Mouse (Mus musculus) midbrain, embryonic 10.5 days (tissue): ENCODE results near the gene D13Ertd608e. TPM values are rescaled to one million over a fixed set of nuclear protein-coding genes. Genes with fewer than 3 reads are reported as not detected.
"Not testable (repeated sequence)": the region's sequence is repeated elsewhere in the genome, so short reads cannot be mapped to it uniquely, and the experiment has no call there.

Experiments used
- DNase-seq: peaks from one replicate; pipeline ENCODE4 v3.0.0-alpha.2; 2017; ENCODE audit warnings: low spot score
- H3K27ac ChIP-seq: fragments of 300-500 bp; sonication (generic); replicated peaks from 2 replicates; pipeline ENCODE4 v1.5.1; 2016; ENCODE audit warnings: mild to moderate bottlenecking
- H3K27me3 ChIP-seq: fragments of 300-500 bp; sonication (generic); 2 replicates; pipeline ENCODE4 v1.6.1; 2016; ENCODE audit warnings: low read depth, mild to moderate bottlenecking; ENCODE audit not compliant: poor library complexity, severe bottlenecking
- H3K36me3 ChIP-seq: fragments of 300-500 bp; sonication (generic); 2 replicates; pipeline ENCODE4 v1.6.1; 2016; ENCODE audit warnings: mild to moderate bottlenecking, moderate library complexity
- H3K4me1 ChIP-seq: fragments of 300-500 bp; sonication (generic); 2 replicates; pipeline ENCODE4 v1.6.1; 2016
- H3K4me3 ChIP-seq: fragments of 300-500 bp; sonication (generic); 2 replicates; pipeline ENCODE4 v1.5.1; 2016; ENCODE audit warnings: mild to moderate bottlenecking, moderate library complexity
- H3K9me3 ChIP-seq: fragments of 300-500 bp; sonication (generic); replicated peaks from 2 replicates; pipeline ENCODE4 v1.6.1; 2016; ENCODE audit warnings: mild to moderate bottlenecking
- WGBS: fragments of 180-500 bp; shearing (Covaris S2); methylation state at CpG from one replicate; pipeline ENCODE4 v1.1.7; 2016; 5-methylcytosine and 5-hydroxymethylcytosine counted together
- polyA plus RNA-seq: library from polyadenylated mRNA; unstranded; fragments of >200 nt; fragmentation: Nextera tagmentation; extraction: Ambion mirVana; gene quantifications from 2 replicates; pipeline ENCODE4 v1.2.1, GENCODE M21; 2016

D13Ertd608e gene
- polyA plus RNA-seq, 1 experiment from 2014 or later: not detected

DNA sequence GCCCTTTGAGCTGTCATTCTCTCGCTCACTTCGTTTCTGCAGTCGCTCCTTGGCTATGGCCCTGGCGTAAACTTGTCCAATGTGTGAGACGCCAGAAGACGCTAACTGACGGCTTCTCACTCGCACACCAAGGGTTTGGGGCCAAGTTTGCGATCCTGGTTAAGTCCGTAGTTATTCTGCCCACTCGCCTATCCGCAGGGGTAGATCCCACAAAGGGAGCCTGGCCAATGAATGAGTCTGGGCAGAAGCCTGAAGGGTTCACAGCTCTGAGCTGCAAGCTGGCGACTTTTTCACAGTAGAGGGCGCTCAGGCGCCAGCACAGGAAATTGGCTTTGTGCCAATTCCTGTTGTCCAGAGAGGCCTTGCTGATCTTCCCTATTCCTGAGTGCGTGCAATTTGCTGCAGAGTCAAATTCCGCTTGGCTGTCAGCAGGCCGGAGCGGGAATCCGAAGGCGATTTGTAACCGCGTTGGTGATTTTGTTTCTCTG is 562 bp downstream of the D13Ertd608e start:
- H3K9me3 ChIP-seq, H3K27ac ChIP-seq, H3K4me1 ChIP-seq, H3K36me3 ChIP-seq: not testable (repeated sequence)
- peak; percentile 53 for DNase-seq
- Histone ChIP-seq H3K4me3 (peak overlapping the region; percentile 45), H3K27me3 (peaks cover 14% of the 10 kb centered on the region)
- WGBS: 12% methylated on average over 23 of the region's 23 CpGs

DNA sequence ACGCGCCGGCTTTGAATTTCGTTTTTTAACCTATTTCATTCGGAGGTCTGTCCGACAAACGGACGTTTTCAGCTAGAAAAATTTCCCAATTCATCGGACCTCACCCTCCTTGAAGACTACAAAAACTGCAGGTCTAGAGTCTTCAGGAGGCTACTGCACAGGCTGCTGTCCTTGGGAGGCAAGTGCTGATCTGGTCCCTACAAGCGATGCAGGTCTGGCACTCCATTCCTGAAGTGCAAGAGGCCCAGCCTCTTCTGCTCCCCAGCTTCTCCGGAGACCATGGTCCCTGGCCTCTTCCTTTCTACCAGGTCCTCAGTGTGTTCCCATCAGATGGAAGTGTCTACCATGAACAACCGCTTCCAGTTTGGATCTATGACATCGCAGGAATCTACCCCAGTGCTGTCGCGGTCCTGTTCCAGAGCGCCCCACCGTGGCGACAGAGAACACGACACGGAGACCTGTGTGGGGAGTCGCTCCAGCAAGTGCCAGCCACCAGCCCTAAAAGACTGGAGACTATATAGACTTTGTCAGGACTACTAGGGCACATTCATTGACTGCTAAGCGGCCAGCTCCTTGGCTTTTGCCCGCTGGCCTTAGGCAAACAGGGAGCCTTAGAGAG is 2.0 kb downstream of the D13Ertd608e start:
- H3K4me3 ChIP-seq: peak overlapping the region; percentile 28; the same call in 1 of the 2 replicates
- H3K9me3 ChIP-seq, H3K27ac ChIP-seq, H3K4me1 ChIP-seq, H3K36me3 ChIP-seq: not testable (repeated sequence)
- 3% methylated on average over 14 of the region's 23 CpGs for WGBS
- peaks cover 14% of the 10 kb centered on the region for H3K27me3 ChIP-seq
- DNase-seq: peak; percentile 67

DNA sequence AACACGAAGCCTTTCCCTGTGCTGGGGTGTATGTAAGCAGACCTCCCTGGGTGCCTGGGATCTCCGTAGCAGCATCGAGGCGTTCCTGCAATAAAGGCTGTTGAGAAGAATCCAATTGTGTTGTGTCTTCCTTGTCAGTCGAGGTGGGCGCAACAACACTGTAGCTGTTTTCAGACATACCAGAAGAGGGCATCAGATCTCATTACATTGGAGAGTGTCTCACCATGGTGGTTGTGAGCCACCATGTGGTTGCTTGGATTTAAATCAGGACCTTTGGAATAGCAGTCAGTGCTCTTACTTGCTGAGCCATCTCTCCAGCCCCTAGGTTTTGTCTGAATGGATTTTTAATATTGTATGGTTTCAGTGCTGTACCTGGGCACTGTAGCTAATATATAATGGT is 4.2 kb downstream of the D13Ertd608e start:
- not testable (repeated sequence) for H3K27ac ChIP-seq, H3K4me3 ChIP-seq, H3K4me1 ChIP-seq, H3K36me3 ChIP-seq, H3K9me3 ChIP-seq
- DNase-seq: peak; percentile 11
- 21% methylated on average over 6 of the region's 6 CpGs for WGBS
- H3K27me3 ChIP-seq: peaks cover 14% of the 10 kb centered on the region

DNA sequence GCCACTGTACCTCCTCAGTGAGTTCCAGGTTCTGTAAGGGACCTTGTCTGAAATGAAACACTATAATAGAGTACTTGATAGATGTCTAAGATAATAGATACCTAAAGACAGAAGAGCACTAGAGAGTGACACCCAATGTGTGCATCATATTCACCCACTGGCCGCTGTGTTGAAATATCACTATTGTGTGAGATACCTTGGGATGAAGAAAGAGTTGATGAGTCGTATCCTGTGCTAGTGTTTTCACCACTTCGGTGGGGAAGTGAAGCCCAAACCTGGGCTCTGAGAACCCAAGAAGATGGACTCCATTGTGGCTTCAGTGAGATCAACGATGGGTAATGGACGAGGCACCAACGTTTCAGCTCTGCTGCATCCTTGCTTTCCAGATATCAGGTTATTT is 26.6 kb downstream of the D13Ertd608e start:
- not testable (repeated sequence) for H3K36me3 ChIP-seq, H3K9me3 ChIP-seq, H3K27me3 ChIP-seq, H3K4me1 ChIP-seq, DNase-seq, H3K27ac ChIP-seq, H3K4me3 ChIP-seq
- no CpG with 5 or more reads among the region's 6 CpGs for WGBS

DNA sequence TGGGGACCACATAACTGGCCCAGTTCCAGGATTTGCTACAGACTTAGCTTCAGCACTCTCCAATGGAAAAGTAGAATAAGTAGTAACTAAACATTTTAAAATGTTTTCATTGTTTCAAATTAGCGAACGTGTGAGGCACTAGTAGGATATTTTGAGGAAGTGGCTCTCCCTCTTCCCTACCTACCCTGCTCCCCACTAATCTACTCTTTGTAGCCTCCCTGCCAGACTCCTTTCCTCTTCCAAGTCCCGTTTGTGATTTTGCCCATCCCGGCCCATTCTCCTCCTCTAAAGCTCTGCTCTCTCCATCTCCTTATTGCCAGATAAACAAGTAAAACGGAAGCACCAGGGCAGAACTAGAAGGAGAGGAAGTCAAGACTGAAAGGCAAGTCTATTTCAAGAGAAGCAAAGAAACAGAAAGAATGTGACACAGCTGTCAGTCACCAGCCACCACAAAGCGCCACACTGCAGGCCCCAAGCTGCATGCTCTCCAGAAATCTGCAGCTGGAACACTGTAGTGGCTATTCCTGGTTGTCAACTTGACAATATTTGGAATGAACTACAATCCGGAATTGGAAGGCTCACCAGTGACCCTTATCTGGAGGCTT is 28.7 kb downstream of the D13Ertd608e start:
- not testable (repeated sequence) for H3K4me1 ChIP-seq, DNase-seq, H3K36me3 ChIP-seq, H3K27me3 ChIP-seq, H3K27ac ChIP-seq, H3K9me3 ChIP-seq, H3K4me3 ChIP-seq
- WGBS: 77% methylated on average over 6 of the region's 7 CpGs

DNA sequence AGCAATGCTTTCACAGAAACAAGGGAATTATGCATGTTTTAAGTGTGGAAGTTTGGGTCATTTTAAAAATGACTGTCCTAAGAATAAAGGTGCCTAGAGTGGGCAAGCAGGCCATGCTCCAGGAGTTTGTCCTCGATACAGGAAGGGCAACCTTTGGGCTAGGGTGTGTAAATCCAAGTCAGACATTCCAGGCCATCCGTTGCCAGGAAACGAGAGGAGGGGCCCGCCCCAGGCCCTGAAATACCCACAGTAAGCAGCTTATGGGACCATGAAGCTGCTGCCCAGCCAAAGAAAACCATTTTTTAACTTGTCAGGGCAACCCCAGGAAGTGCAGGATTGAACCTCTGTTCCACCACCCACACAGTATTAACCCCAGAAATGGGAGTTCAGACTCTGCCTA is 51.1 kb downstream of the D13Ertd608e start:
- DNase-seq: peak; percentile 42
- not testable (repeated sequence) for H3K4me3 ChIP-seq, H3K4me1 ChIP-seq, H3K36me3 ChIP-seq, H3K27me3 ChIP-seq, H3K9me3 ChIP-seq, H3K27ac ChIP-seq
- 45% methylated on average over 4 of the region's 4 CpGs for WGBS

DNA sequence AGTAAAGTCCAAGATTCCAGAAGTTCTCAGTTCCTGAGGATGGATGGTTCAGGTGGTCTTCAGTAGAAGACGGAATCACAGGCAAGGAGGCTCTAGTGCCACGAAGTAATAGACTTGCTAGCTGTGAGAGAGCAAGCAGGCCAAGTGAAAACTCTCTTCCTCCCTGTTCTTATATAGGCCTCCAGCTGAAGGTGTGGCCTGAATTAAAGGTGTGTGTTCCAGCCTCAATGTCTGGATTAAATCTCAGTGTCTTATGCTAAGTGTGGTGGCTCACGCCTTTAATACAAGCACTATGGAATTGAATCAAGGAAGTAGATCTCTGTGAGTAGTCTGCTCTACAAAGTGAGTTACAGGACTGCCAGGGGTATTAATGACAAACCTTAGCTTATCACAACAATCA is 58.9 kb downstream of the D13Ertd608e start, which contains the start of gene Tcstv1:
Tcstv1 (minus strand) TSS at position 101 of the 400 bp plus-strand sequence.
- H3K4me3 ChIP-seq, H3K9me3 ChIP-seq, H3K27ac ChIP-seq, H3K27me3 ChIP-seq, H3K36me3 ChIP-seq, DNase-seq, H3K4me1 ChIP-seq: not testable (repeated sequence)
- WGBS: 87% methylated on average over 3 of the region's 3 CpGs

Other genes with a start within 250 kb of the D13Ertd608e start
- 0.10 and 0.11 TPM in 2 replicates for gene Ccl28, start 212.2 kb upstream of the D13Ertd608e start, polyA plus RNA-seq
- 404 and 439 TPM in 2 replicates for gene Hmgcs1, start 145.6 kb upstream of the D13Ertd608e start, polyA plus RNA-seq
- gene Nim1k, start 80.1 kb upstream of the D13Ertd608e start, polyA plus RNA-seq: 2.4 and 2.5 TPM in 2 replicates
- 40.6 and 42.1 TPM in 2 replicates for gene Zfp131, start 45.1 kb upstream of the D13Ertd608e start, polyA plus RNA-seq
- gene AF067063, start 5.8 kb upstream of the D13Ertd608e start, polyA plus RNA-seq: not detected in 2 replicates
- gene Tcstv1, start 58.8 kb downstream of the D13Ertd608e start, polyA plus RNA-seq: not detected in 2 replicates
- not detected in 2 replicates for gene Gm21761, start 93.3 kb downstream of the D13Ertd608e start, polyA plus RNA-seq
- gene B020031M17Rik, start 114.8 kb downstream of the D13Ertd608e start, polyA plus RNA-seq: not detected in 2 replicates
- gene Gm36079, start 191.0 kb downstream of the D13Ertd608e start, polyA plus RNA-seq: not detected in 2 replicates
- not detected in 2 replicates for gene Gm21188, start 216.2 kb downstream of the D13Ertd608e start, polyA plus RNA-seq